Mouse (Mus musculus) layer of hippocampus, adult 2 months (tissue): ENCODE measurements around the gene Prr15. TPM values are rescaled to one million over a fixed set of nuclear protein-coding genes. Genes with fewer than 3 reads are reported as not detected.

Experiments used
- DNase-seq, 2 experiments: peaks; one replicate each; pipeline ENCODE4 v3.0.0; 2022; ENCODE audit warnings: low spot score in 2 of 2
- H3K27ac ChIP-seq: fragments of 200-600 bp; 2 replicates; pipeline ENCODE4 v1.8.1; 2022
- H3K4me3 ChIP-seq: fragments of 200-600 bp; 2 replicates; pipeline ENCODE4 v1.8.1; 2022; ENCODE audit warnings: mild to moderate bottlenecking
- CTCF ChIP-seq: fragments of 200-600 bp; conservative IDR thresholded peaks from 2 replicates; pipeline ENCODE4 v1.8.1; 2022; ENCODE audit warnings: antibody characterized with exemption, mild to moderate bottlenecking, moderate library complexity
- total RNA-seq, 2 experiments: library from RNA; stranded (reverse); gene quantifications; 2 replicates each; pipeline ENCODE4 v1.2.3; 2021

Gene Prr15
- total RNA-seq, 2 experiments from 2014 or later = 0.76 to 1.2 TPM

GRCm38 (mm10) chr6:54371874-54372273 lies 46.2 kb downstream of the Prr15 start:
- TF ChIP-seq CTCF = no peak
- no peak for DNase-seq
- Histone ChIP-seq H3K4me3 (no peak overlapping the region), H3K27ac (no peak overlapping the region)

GRCm38 (mm10) chr6:54379356-54379755 lies 53.7 kb downstream of the Prr15 start:
- DNase-seq = no peak
- H3K4me3 ChIP-seq = no peak overlapping the region
- no peak for TF ChIP-seq CTCF
- H3K27ac ChIP-seq = no peak overlapping the region

Other genes starting within 250 kb of the Prr15 start
- 100 to 1,000 TPM; 399 to 401 TPM for gene Wipf3, start 103.8 kb downstream of the Prr15 start, total RNA-seq
- gene Scrn1, start 240.7 kb downstream of the Prr15 start, total RNA-seq = 10 to 100 TPM; 98.2 to 98.3 TPM